Comparison of ENCODE assay signal across 9 mouse cellular contexts in the genomic region with DNA sequence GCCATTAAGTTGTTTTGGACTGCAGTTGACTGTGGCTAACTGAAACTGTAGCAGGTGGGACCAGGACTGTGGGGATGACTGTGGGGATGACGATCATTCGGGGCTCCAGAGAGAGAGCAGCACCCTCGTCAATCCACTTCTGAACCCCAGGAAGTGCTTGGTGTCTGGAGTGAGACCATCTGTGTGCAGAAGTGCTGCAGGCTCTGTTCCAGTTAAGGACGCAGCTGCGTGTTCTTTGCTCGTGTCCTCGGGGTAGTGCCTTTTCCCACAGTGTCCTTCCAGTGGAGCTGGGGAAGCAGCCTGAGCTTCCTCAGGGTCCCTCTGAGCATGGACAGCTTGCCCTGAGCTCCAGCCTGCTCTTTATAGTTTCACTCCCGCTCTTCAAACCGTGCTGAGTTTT. TPM values are rescaled to one million over a fixed set of nuclear protein-coding genes. Genes with fewer than 3 reads are reported as not detected.
DNase-seq lines count a peak whose midpoint lies in the region; ATAC-seq lines count a peak whose summit lies in the region.
"Had no signal": no experiment of that assay in that cellular context is flagged by ENCODE, and none has a peak within 500 bp of the region (broad histone marks: within the 10 kb centered on the region; RNA-seq: fewer than 3 reads in every experiment).

No protein-coding gene starts in this region.

- H3K27me3 ChIP-seq in kidney, embryonic 15.5 days, result no peaks in the 10 kb centered on the region
- H3K27me3 ChIP-seq in embryonic facial prominence, embryonic 14.5 days (replicated peaks; ENCODE audit: control insufficient read depth, insufficient read depth, low read length), result no peaks in the 10 kb centered on the region
- no peaks in the 10 kb centered on the region for H3K27me3 ChIP-seq in intestine, embryonic 14.5 days (replicated peaks; ENCODE audit: control insufficient read depth, insufficient read depth, low read length)
- no peaks in the 10 kb centered on the region for H3K27me3 ChIP-seq in neural tube, embryonic 14.5 days (ENCODE audit: control insufficient read depth, insufficient read depth, low read length)

- H3K4me3 ChIP-seq in kidney, embryonic 15.5 days (replicated peaks), result no peak overlapping the region
- no peak overlapping the region for H3K4me3 ChIP-seq in embryonic facial prominence, embryonic 14.5 days (ENCODE audit: low read depth, low read length)
- H3K4me3 ChIP-seq in intestine, embryonic 14.5 days (ENCODE audit: low read depth, low read length), result no peak overlapping the region
- no peak overlapping the region for H3K4me3 ChIP-seq in neural tube, embryonic 14.5 days (ENCODE audit: low read depth, low read length)

- H3K9me3 ChIP-seq in kidney, embryonic 15.5 days (replicated peaks), result no peaks in the 10 kb centered on the region
- no peaks in the 10 kb centered on the region for H3K9me3 ChIP-seq in embryonic facial prominence, embryonic 14.5 days (ENCODE audit: control insufficient read depth, low read length)
- no peaks in the 10 kb centered on the region for H3K9me3 ChIP-seq in intestine, embryonic 14.5 days (ENCODE audit: control insufficient read depth, low read length)
- H3K9me3 ChIP-seq in neural tube, embryonic 14.5 days (ENCODE audit: control insufficient read depth, low read length), result no peaks in the 10 kb centered on the region

- no peak overlapping the region for H3K4me2 ChIP-seq in kidney, embryonic 15.5 days
- H3K4me2 ChIP-seq in embryonic facial prominence, embryonic 14.5 days (ENCODE audit: low read depth, low read length), result no peak overlapping the region
- no peak overlapping the region for H3K4me2 ChIP-seq in intestine, embryonic 14.5 days (ENCODE audit: low read length)
- H3K4me2 ChIP-seq in neural tube, embryonic 14.5 days (ENCODE audit: low read depth, low read length), result no peak overlapping the region

- no peaks in the 10 kb centered on the region for H3K36me3 ChIP-seq in kidney, embryonic 15.5 days
- H3K36me3 ChIP-seq in embryonic facial prominence, embryonic 14.5 days (ENCODE audit: control insufficient read depth, insufficient read depth, low read length), result no peaks in the 10 kb centered on the region
- no peaks in the 10 kb centered on the region for H3K36me3 ChIP-seq in intestine, embryonic 14.5 days (ENCODE audit: control insufficient read depth, insufficient read depth, low read length)
- no peaks in the 10 kb centered on the region for H3K36me3 ChIP-seq in neural tube, embryonic 14.5 days (ENCODE audit: control insufficient read depth, insufficient read depth, low read length)

- no peak for ATAC-seq in kidney, embryonic 15.5 days (replicated peaks; ENCODE audit: low FRiP score)
- no peak for ATAC-seq in embryonic facial prominence, embryonic 14.5 days (ENCODE audit: low read depth)
- no peak for ATAC-seq in intestine, embryonic 14.5 days (replicated peaks; ENCODE audit: low FRiP score, low TSS enrichment, low read depth)
- ATAC-seq in neural tube, embryonic 14.5 days (ENCODE audit: low read depth), result no peak

- WGBS in kidney, embryonic 15.5 days, result 48% methylated on average over 9 of the region's 9 CpGs
- WGBS in embryonic facial prominence, embryonic 14.5 days, result 26% methylated on average over 9 of the region's 9 CpGs
- WGBS in intestine, embryonic 14.5 days, result 38% methylated on average over 9 of the region's 9 CpGs
- 35% methylated on average over 9 of the region's 9 CpGs for WGBS in neural tube, embryonic 14.5 days

- peaks cover 52% of the 10 kb centered on the region for H3K4me1 ChIP-seq in kidney, embryonic 15.5 days
- peaks cover 38% of the 10 kb centered on the region for H3K4me1 ChIP-seq in embryonic facial prominence, embryonic 14.5 days (ENCODE audit: control insufficient read depth, insufficient read depth, low read length)
- H3K4me1 ChIP-seq in intestine, embryonic 14.5 days (replicated peaks; ENCODE audit: control insufficient read depth, insufficient read depth, low read length), result peaks cover 33% of the 10 kb centered on the region
- peaks cover 33% of the 10 kb centered on the region for H3K4me1 ChIP-seq in neural tube, embryonic 14.5 days (ENCODE audit: control insufficient read depth, insufficient read depth, low read length)

- H3K27ac ChIP-seq in kidney, embryonic 15.5 days, result peak overlapping the region; percentile 89
- H3K27ac ChIP-seq in embryonic facial prominence, embryonic 14.5 days (replicated peaks; ENCODE audit: low read depth, low read length), result peak overlapping the region; percentile 85
- H3K27ac ChIP-seq in intestine, embryonic 14.5 days (ENCODE audit: low read depth), result peak overlapping the region; percentile 64; the same call in 1 of the 2 replicates
- peak overlapping the region; percentile 69 for H3K27ac ChIP-seq in neural tube, embryonic 14.5 days (ENCODE audit: low read depth, low read length)

- no peak for DNase-seq in kidney, adult 9 months
- no peak for DNase-seq in embryonic facial prominence, embryonic 14.5 days (ENCODE audit: low spot score)
- DNase-seq in intestine, embryonic 14.5 days (ENCODE audit: low spot score), result no peak
- no peak for DNase-seq in gastrocnemius, postnatal 25 days
- no peak for DNase-seq in embryo, embryonic 11 days
- DNase-seq in Muller cell, postnatal 12 days (ENCODE audit: inconsistent ontology term), result no peak
- DNase-seq: cerebellum, postnatal 14 days had no signal

- H3K9ac ChIP-seq in kidney, embryonic 15.5 days, result no peak overlapping the region
- no peak overlapping the region for H3K9ac ChIP-seq in embryonic facial prominence, embryonic 14.5 days (ENCODE audit: low read depth, low read length)
- H3K9ac ChIP-seq in intestine, embryonic 14.5 days (ENCODE audit: low read length), result no peak overlapping the region
- H3K9ac ChIP-seq in neural tube, embryonic 14.5 days (replicated peaks; ENCODE audit: low read depth, low read length), result no peak overlapping the region

RNA-seq across cellular contexts. Expression of a gene that starts 2.7 kb away (rescaled TPM):
- 1.5 and 2.3 TPM in 2 replicates for polyA plus RNA-seq in kidney, embryonic 15.5 days (2015; fragmentation: Nextera tagmentation; extraction: Ambion mirVana)
- 0.26 and 0.46 TPM in 2 replicates for polyA plus RNA-seq in embryonic facial prominence, embryonic 14.5 days (2014; fragmentation: Nextera tagmentation; extraction: Ambion mirVana)
- 1.0 and 1.3 TPM in 2 replicates for polyA plus RNA-seq in intestine, embryonic 14.5 days (2014; fragmentation: Nextera tagmentation; extraction: Ambion mirVana)
- polyA plus RNA-seq in neural tube, embryonic 14.5 days (2014; fragmentation: Nextera tagmentation; extraction: Ambion mirVana), result 2.1 and 2.4 TPM in 2 replicates
- not detected for total RNA-seq in gastrocnemius, postnatal 25 days (2021)

RNA-seq across cellular contexts. Expression of a gene that starts 27.2 kb away (rescaled TPM):
- polyA plus RNA-seq in kidney, embryonic 15.5 days (2015; fragmentation: Nextera tagmentation; extraction: Ambion mirVana), result 30.4 and 31.8 TPM in 2 replicates
- 39.8 and 44.1 TPM in 2 replicates for polyA plus RNA-seq in embryonic facial prominence, embryonic 14.5 days (2014; fragmentation: Nextera tagmentation; extraction: Ambion mirVana)
- 21.1 and 24.9 TPM in 2 replicates for polyA plus RNA-seq in intestine, embryonic 14.5 days (2014; fragmentation: Nextera tagmentation; extraction: Ambion mirVana)
- 35.7 and 42.6 TPM in 2 replicates for polyA plus RNA-seq in neural tube, embryonic 14.5 days (2014; fragmentation: Nextera tagmentation; extraction: Ambion mirVana)
- total RNA-seq in gastrocnemius, postnatal 25 days (2021), result 100 to 1,000 TPM; 329 to 377 TPM
